Mouse (Mus musculus): ENCODE data around the gene Olfr1411. TPM values are rescaled to one million over a fixed set of nuclear protein-coding genes. Genes with fewer than 3 reads are reported as not detected.

The Olfr1411 gene
- polyA plus RNA-seq, 1 experiment from 2014 or later = not detected

- no peak for ATAC-seq (ENCODE audit: insufficient number of reproducible peaks, insufficient read depth, low FRiP score, low read depth)
- Histone ChIP-seq H3K4me3 (ENCODE audit: control insufficient read depth in 1 of 2, insufficient read depth in 1 of 2, low read depth in 1 of 2, low read length in 2 of 2) (no peak overlapping the region), H3K9me3 (ENCODE audit: control insufficient read depth, low read length) (no peaks in the 10 kb centered on the region), H3K4me1 (ENCODE audit: control insufficient read depth in 2 of 2, insufficient read depth in 2 of 2, low read length in 2 of 2) (no peaks in the 10 kb centered on the region; a peak in 1 of 4 replicates), H3K27ac (replicated peaks in 1 of 2; ENCODE audit: control insufficient read depth in 1 of 2, insufficient read depth in 1 of 2, low read depth in 2 of 2, low read length in 2 of 2) (no peak overlapping the region), H3K9ac (ENCODE audit: low read length) (no peak overlapping the region), H3K36me3 (ENCODE audit: control insufficient read depth, insufficient read depth, low read length) (peaks cover 32% of the 10 kb centered on the region), H3K4me2 (ENCODE audit: low read length) (no peak overlapping the region), H3K27me3 (ENCODE audit: control insufficient read depth, insufficient read depth, low read length) (no peaks in the 10 kb centered on the region)
- WGBS = 81% methylated on average over 8 of the region's 8 CpGs
Measured at GRCm38 (mm10) chr1:92633726-92634125, 39.5 kb downstream of the Olfr1411 start.

DNA sequence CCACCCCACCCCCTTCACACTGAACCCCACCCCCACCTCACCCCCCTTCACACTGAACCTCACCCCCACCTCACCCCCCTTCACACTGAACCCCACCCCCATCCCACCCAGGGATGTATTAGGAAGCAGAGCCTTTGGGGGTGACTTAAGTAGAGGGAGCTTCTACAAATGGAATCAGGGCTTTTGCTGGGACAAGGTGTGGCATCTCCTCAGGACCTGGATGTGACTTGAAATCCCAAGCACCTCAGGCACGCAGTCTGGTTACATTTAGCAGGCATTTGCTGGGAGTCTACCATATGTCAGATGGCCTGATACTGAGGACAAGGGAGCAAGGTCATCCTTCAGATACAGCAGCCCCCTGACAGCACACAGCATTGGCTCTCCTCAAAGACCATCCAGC, 40.4 kb downstream of the Olfr1411 start:
- Histone ChIP-seq H3K9ac (ENCODE audit: low read length) (no peak overlapping the region), H3K27ac (replicated peaks in 1 of 2; ENCODE audit: control insufficient read depth in 1 of 2, insufficient read depth in 1 of 2, low read depth in 2 of 2, low read length in 2 of 2) (no peak overlapping the region), H3K9me3 (ENCODE audit: control insufficient read depth, low read length) (no peaks in the 10 kb centered on the region), H3K36me3 (ENCODE audit: control insufficient read depth, insufficient read depth, low read length) (peaks cover 40% of the 10 kb centered on the region), H3K4me3 (ENCODE audit: control insufficient read depth in 1 of 2, insufficient read depth in 1 of 2, low read depth in 1 of 2, low read length in 2 of 2) (no peak overlapping the region), H3K4me2 (ENCODE audit: low read length) (no peak overlapping the region), H3K4me1 (ENCODE audit: control insufficient read depth in 2 of 2, insufficient read depth in 2 of 2, low read length in 2 of 2) (no peaks in the 10 kb centered on the region; a peak in 1 of 4 replicates), H3K27me3 (ENCODE audit: control insufficient read depth, insufficient read depth, low read length) (no peaks in the 10 kb centered on the region)
- ATAC-seq (ENCODE audit: insufficient number of reproducible peaks, insufficient read depth, low FRiP score, low read depth) = no peak
- 32% methylated on average over 1 of the region's 1 CpGs for WGBS

DNA sequence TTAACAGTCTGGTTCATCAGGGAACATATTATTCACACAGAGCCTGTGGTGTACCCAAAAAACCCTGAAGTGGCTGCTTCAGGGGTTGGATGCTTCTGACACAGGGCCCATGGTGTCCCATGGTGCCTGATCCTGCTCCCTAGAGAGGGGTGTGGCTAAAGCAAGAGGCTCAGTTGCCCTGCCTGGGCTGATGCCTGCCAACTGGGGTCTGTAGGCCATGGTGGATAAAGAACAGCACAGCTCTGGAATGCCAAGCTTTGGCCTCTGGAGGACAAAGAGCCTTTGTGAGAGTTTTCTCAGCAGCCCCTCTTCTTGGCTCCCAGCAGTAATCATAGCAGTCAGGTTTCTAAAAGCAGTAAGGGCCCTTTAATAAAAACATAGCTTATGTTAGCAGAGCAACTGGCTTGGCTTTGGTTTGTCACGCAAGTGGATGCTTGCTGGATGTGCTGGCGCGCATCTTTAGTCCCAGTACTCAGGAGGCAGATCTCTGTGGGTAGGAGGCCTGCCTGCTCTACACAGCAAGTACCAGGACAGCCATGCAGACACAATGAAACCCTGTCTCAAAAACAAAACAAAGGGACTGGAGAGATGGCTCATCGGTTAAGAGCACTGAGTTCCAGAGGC, 40.9 kb downstream of the Olfr1411 start:
- H3K4me1 ChIP-seq (ENCODE audit: control insufficient read depth in 2 of 2, insufficient read depth in 2 of 2, low read length in 2 of 2) = no peaks in the 10 kb centered on the region; a peak in 1 of 4 replicates
- no peaks in the 10 kb centered on the region for H3K27me3 ChIP-seq (ENCODE audit: control insufficient read depth, insufficient read depth, low read length)
- no peak overlapping the region for H3K27ac ChIP-seq (replicated peaks in 1 of 2; ENCODE audit: control insufficient read depth in 1 of 2, insufficient read depth in 1 of 2, low read depth in 2 of 2, low read length in 2 of 2)
- H3K4me2 ChIP-seq (ENCODE audit: low read length) = no peak overlapping the region
- no peak overlapping the region for H3K9ac ChIP-seq (ENCODE audit: low read length)
- no peak overlapping the region for H3K4me3 ChIP-seq (ENCODE audit: control insufficient read depth in 1 of 2, insufficient read depth in 1 of 2, low read depth in 1 of 2, low read length in 2 of 2)
- H3K36me3 ChIP-seq (ENCODE audit: control insufficient read depth, insufficient read depth, low read length) = peaks cover 42% of the 10 kb centered on the region
- no peak for ATAC-seq (ENCODE audit: insufficient number of reproducible peaks, insufficient read depth, low FRiP score, low read depth)
- 80% methylated on average over 4 of the region's 4 CpGs for WGBS
- no peaks in the 10 kb centered on the region for H3K9me3 ChIP-seq (ENCODE audit: control insufficient read depth, low read length)

DNA sequence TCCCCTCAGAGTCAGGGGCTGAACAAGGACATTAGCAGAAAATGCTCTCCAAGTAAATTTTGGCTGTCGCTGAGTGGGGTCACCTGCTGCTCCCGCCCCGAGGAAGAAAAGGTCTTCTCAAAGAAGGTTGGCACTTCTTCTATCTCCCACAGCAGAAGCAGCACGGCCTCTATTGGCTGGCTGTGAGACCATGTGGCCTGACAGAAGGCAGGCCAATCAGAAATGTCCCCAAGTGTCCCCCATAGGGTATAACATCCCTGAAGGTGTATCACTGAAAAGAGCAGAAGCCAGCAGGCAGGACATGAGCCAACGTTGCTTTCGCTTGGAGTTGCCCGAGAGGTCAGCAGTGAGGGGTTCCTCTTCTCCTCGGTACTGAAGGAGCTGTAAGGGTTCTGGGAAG, 41.8 kb downstream of the Olfr1411 start:
- H3K9me3 ChIP-seq (ENCODE audit: control insufficient read depth, low read length) = no peaks in the 10 kb centered on the region
- no peak overlapping the region for H3K4me3 ChIP-seq (ENCODE audit: control insufficient read depth in 1 of 2, insufficient read depth in 1 of 2, low read depth in 1 of 2, low read length in 2 of 2)
- H3K36me3 ChIP-seq (ENCODE audit: control insufficient read depth, insufficient read depth, low read length) = peaks cover 42% of the 10 kb centered on the region
- ATAC-seq (ENCODE audit: insufficient number of reproducible peaks, insufficient read depth, low FRiP score, low read depth) = no peak
- WGBS = 81% methylated on average over 8 of the region's 8 CpGs
- no peaks in the 10 kb centered on the region for H3K27me3 ChIP-seq (ENCODE audit: control insufficient read depth, insufficient read depth, low read length)
- no peak overlapping the region for H3K27ac ChIP-seq (replicated peaks in 1 of 2; ENCODE audit: control insufficient read depth in 1 of 2, insufficient read depth in 1 of 2, low read depth in 2 of 2, low read length in 2 of 2)
- no peak overlapping the region for H3K9ac ChIP-seq (ENCODE audit: low read length)
- H3K4me2 ChIP-seq (ENCODE audit: low read length) = no peak overlapping the region
- H3K4me1 ChIP-seq (ENCODE audit: control insufficient read depth in 2 of 2, insufficient read depth in 2 of 2, low read length in 2 of 2) = peaks cover 3 to 7% of the 10 kb centered on the region in 2 experiments; a peak in 3 of 4 replicates

GRCm38 (mm10) chr1:92636676-92637075, 42.5 kb downstream of the Olfr1411 start:
- Histone ChIP-seq H3K36me3 (ENCODE audit: control insufficient read depth, insufficient read depth, low read length) (peaks cover 42% of the 10 kb centered on the region), H3K4me1 (ENCODE audit: control insufficient read depth in 2 of 2, insufficient read depth in 2 of 2, low read length in 2 of 2) (peaks cover 4 to 9% of the 10 kb centered on the region in 2 experiments; a peak in 3 of 4 replicates), H3K27me3 (ENCODE audit: control insufficient read depth, insufficient read depth, low read length) (no peaks in the 10 kb centered on the region), H3K9ac (ENCODE audit: low read length) (no peak overlapping the region), H3K4me2 (ENCODE audit: low read length) (no peak overlapping the region), H3K27ac (replicated peaks in 1 of 2; ENCODE audit: control insufficient read depth in 1 of 2, insufficient read depth in 1 of 2, low read depth in 2 of 2, low read length in 2 of 2) (no peak overlapping the region), H3K9me3 (ENCODE audit: control insufficient read depth, low read length) (no peaks in the 10 kb centered on the region), H3K4me3 (ENCODE audit: control insufficient read depth in 1 of 2, insufficient read depth in 1 of 2, low read depth in 1 of 2, low read length in 2 of 2) (no peak overlapping the region)
- 92% methylated on average over 11 of the region's 11 CpGs for WGBS
- no peak for ATAC-seq (ENCODE audit: insufficient number of reproducible peaks, insufficient read depth, low FRiP score, low read depth)

GRCm38 (mm10) chr1:92637501-92638172, 43.4 kb downstream of the Olfr1411 start:
- H3K4me2 ChIP-seq (ENCODE audit: low read length) = no peak overlapping the region
- H3K27ac ChIP-seq (replicated peaks in 1 of 2; ENCODE audit: control insufficient read depth in 1 of 2, insufficient read depth in 1 of 2, low read depth in 2 of 2, low read length in 2 of 2) = no peak overlapping the region
- ATAC-seq (ENCODE audit: insufficient number of reproducible peaks, insufficient read depth, low FRiP score, low read depth) = no peak
- no peaks in the 10 kb centered on the region for H3K27me3 ChIP-seq (ENCODE audit: control insufficient read depth, insufficient read depth, low read length)
- H3K4me3 ChIP-seq (ENCODE audit: control insufficient read depth in 1 of 2, insufficient read depth in 1 of 2, low read depth in 1 of 2, low read length in 2 of 2) = no peak overlapping the region
- H3K9me3 ChIP-seq (ENCODE audit: control insufficient read depth, low read length) = no peaks in the 10 kb centered on the region
- peaks cover 4 to 17% of the 10 kb centered on the region in 2 experiments; a peak in 3 of 4 replicates for H3K4me1 ChIP-seq (ENCODE audit: control insufficient read depth in 2 of 2, insufficient read depth in 2 of 2, low read length in 2 of 2)
- 92% methylated on average over 15 of the region's 15 CpGs for WGBS
- H3K9ac ChIP-seq (ENCODE audit: low read length) = no peak overlapping the region
- peaks cover 42% of the 10 kb centered on the region for H3K36me3 ChIP-seq (ENCODE audit: control insufficient read depth, insufficient read depth, low read length)

DNA sequence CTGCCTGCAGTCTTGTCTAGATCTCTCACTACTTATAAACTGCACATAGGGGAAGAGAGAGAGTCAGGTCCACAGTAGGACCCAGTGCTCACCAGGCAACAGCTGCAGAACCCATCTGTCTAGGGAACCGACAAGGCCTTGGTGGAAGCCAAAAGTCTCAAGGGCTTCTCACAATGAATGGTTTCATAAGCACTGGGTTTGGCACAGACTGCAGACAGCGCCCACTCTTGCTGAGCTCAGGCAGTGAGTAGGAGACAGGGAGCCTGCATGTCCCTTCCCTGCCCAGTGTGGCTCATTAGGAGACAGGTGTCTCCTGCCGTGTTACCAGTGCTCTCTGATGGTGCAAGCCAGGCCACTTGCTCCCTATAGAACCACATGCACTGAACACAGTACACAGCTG, 44.0 kb downstream of the Olfr1411 start:
- ATAC-seq (ENCODE audit: insufficient number of reproducible peaks, insufficient read depth, low FRiP score, low read depth) = no peak

More for the DNA sequence above, 44.0 kb downstream of the Olfr1411 start:
- Histone ChIP-seq H3K27ac (replicated peaks in 1 of 2; ENCODE audit: control insufficient read depth in 1 of 2, insufficient read depth in 1 of 2, low read depth in 2 of 2, low read length in 2 of 2) (no peak overlapping the region), H3K9me3 (ENCODE audit: control insufficient read depth, low read length) (no peaks in the 10 kb centered on the region), H3K9ac (ENCODE audit: low read length) (no peak overlapping the region), H3K27me3 (ENCODE audit: control insufficient read depth, insufficient read depth, low read length) (no peaks in the 10 kb centered on the region), H3K4me2 (ENCODE audit: low read length) (no peak overlapping the region), H3K36me3 (ENCODE audit: control insufficient read depth, insufficient read depth, low read length) (peaks cover 42% of the 10 kb centered on the region), H3K4me3 (ENCODE audit: control insufficient read depth in 1 of 2, insufficient read depth in 1 of 2, low read depth in 1 of 2, low read length in 2 of 2) (no peak overlapping the region), H3K4me1 (ENCODE audit: control insufficient read depth in 2 of 2, insufficient read depth in 2 of 2, low read length in 2 of 2) (peaks cover 4 to 17% of the 10 kb centered on the region in 2 experiments; a peak in 3 of 4 replicates)
- 89% methylated on average over 3 of the region's 3 CpGs for WGBS

Measured in heart, embryonic 14.5 days (tissue).